Mouse (Mus musculus): Measurements from ENCODE around the gene Celsr3. TPM values are rescaled to one million over a fixed set of nuclear protein-coding genes. Genes with fewer than 3 reads are reported as not detected.

The Celsr3 gene
- total RNA-seq, 2 experiments from 2014 or later, result 0.14 to 0.54 TPM

GRCm38 (mm10) chr9:108806831-108807230, 19.3 kb upstream of the Celsr3 start:
- DNase-seq, result peak; percentile 52

- DNase-seq, result no peak
Measured at GRCm38 (mm10) chr9:108807674-108808073, 18.4 kb upstream of the Celsr3 start.

- peak; percentile 99 for DNase-seq
Measured at GRCm38 (mm10) chr9:108808163-108808665, 17.9 kb upstream of the Celsr3 start, which contains the start of gene Nckipsd. Gene Nckipsd, plus strand, starts transcription at chr9:108808368.

- no peak for DNase-seq
Measured at GRCm38 (mm10) chr9:108809188-108809587, 16.9 kb upstream of the Celsr3 start.

- DNase-seq, result no peak
Measured at GRCm38 (mm10) chr9:108809723-108810122, 16.4 kb upstream of the Celsr3 start.

- no peak for DNase-seq
Measured at GRCm38 (mm10) chr9:108810516-108810915, 15.6 kb upstream of the Celsr3 start.

GRCm38 (mm10) chr9:108815557-108815956, 10.6 kb upstream of the Celsr3 start:
- no peak for DNase-seq

GRCm38 (mm10) chr9:108819495-108819894, 6.6 kb upstream of the Celsr3 start:
- DNase-seq, result peak; percentile 67

- DNase-seq, result no peak
Measured at GRCm38 (mm10) chr9:108820077-108820476, 6.0 kb upstream of the Celsr3 start.

- DNase-seq, result no peak
Measured at GRCm38 (mm10) chr9:108824144-108824685, 1.9 kb upstream of the Celsr3 start.

GRCm38 (mm10) chr9:108824755-108825413, 1.2 kb upstream of the Celsr3 start:
- DNase-seq, result no peak

GRCm38 (mm10) chr9:108826700-108827340, 700 bp downstream of the Celsr3 start:
- DNase-seq, result peak; percentile 83

GRCm38 (mm10) chr9:108827454-108827853, 1.3 kb downstream of the Celsr3 start:
- DNase-seq, result no peak

- no peak for DNase-seq
Measured at GRCm38 (mm10) chr9:108827906-108828305, 1.8 kb downstream of the Celsr3 start.

GRCm38 (mm10) chr9:108831637-108832036, 5.5 kb downstream of the Celsr3 start:
- no peak for DNase-seq

- peak; percentile 75 for DNase-seq
Measured at GRCm38 (mm10) chr9:108832390-108833108, 6.4 kb downstream of the Celsr3 start.

- peak; percentile 63 for DNase-seq
Measured at GRCm38 (mm10) chr9:108842989-108843388, 16.9 kb downstream of the Celsr3 start.

GRCm38 (mm10) chr9:108845390-108845789, 19.3 kb downstream of the Celsr3 start:
- no peak for DNase-seq

- no peak for DNase-seq
Measured at GRCm38 (mm10) chr9:108847374-108847773, 21.3 kb downstream of the Celsr3 start.

GRCm38 (mm10) chr9:108848419-108848818, 22.3 kb downstream of the Celsr3 start:
- no peak for DNase-seq

GRCm38 (mm10) chr9:108852976-108853375, 26.9 kb downstream of the Celsr3 start, which contains the start of gene Slc26a6:
Gene Slc26a6, plus strand, starts transcription at chr9:108853283.
- DNase-seq, result peak; percentile 26

GRCm38 (mm10) chr9:108853635-108854240, 27.6 kb downstream of the Celsr3 start:
- DNase-seq, result peak; percentile 87

Data from gastrocnemius, postnatal 10 days (tissue).